Mouse (Mus musculus) CH12F3 (cell line): ENCODE measurements around the gene Ehbp1l1.
"Not testable (repeated sequence)": the region's sequence is repeated elsewhere in the genome, so short reads cannot be mapped to it uniquely, and the experiment has no call there.

Experiments used
- in situ Hi-C: fragments of 300-500 bp; cut with MboI; formaldehyde crosslinking; loops from 2 replicates; pipeline ENCODE4 v1.14.3; 2020; ENCODE audit warnings: low sequenced_read_pairs

The Ehbp1l1 gene

DNA sequence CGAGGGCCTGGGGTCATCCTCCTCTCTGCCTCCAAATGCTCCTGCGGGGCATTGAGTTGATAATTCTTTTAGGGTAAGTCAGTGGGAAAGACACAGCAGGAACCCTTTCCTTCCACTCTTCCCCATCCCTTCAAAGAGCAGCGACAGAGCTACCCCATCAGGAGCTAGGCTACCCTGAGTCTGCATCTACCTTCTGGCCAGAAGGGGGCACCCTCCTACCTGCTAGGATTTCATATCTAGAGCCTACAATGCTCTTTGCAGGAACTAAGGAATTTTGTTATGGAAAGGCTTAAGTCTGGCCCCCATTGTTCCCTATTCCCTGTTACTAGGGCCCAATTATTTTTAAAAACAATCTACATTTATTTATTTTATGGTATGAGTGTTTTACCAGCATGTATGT is 14.9 kb downstream of the Ehbp1l1 start:
- in situ Hi-C loops = no loop called here

DNA sequence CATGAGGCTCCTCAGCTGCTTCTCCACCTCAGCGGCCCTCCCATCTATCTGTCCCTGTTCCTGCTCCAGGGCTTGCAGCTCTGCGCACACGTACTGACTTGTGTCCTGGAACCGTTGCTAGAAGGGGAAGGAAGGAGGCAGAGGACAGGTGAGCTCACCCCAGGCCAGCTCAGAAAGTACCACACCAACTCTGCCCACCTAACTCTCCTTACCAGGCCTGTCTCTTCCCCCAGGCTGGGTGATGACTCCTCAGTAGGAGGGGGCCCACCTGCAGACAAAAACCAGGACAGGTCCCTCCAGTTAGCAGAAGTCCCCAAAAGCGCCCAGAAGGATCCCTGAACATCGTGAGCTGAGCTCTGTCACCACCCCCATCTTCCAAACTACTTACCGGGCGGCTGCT is 15.5 kb downstream of the Ehbp1l1 start:
- in situ Hi-C loops = no loop called here

DNA sequence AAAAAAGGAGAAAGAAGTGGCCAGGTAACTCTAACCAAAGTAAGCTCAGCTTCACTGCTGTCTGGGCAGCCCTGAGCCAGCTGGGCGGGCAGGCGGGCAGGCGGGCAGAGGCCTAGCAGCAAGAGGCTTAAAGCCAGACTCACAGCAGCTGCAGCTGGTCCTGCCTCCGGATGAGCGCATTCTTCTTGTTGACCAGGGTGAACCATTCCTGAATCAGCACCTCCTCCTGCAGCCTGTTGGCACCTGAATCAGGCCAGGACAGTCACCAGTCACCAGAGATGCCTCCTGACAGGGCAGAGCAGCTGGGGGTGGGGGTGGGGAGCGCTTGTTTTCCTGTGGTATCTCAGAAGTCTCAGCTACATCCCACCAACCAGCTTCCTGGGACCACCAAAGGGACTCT is 16.0 kb downstream of the Ehbp1l1 start:
- in situ Hi-C loops = no loop called here

DNA sequence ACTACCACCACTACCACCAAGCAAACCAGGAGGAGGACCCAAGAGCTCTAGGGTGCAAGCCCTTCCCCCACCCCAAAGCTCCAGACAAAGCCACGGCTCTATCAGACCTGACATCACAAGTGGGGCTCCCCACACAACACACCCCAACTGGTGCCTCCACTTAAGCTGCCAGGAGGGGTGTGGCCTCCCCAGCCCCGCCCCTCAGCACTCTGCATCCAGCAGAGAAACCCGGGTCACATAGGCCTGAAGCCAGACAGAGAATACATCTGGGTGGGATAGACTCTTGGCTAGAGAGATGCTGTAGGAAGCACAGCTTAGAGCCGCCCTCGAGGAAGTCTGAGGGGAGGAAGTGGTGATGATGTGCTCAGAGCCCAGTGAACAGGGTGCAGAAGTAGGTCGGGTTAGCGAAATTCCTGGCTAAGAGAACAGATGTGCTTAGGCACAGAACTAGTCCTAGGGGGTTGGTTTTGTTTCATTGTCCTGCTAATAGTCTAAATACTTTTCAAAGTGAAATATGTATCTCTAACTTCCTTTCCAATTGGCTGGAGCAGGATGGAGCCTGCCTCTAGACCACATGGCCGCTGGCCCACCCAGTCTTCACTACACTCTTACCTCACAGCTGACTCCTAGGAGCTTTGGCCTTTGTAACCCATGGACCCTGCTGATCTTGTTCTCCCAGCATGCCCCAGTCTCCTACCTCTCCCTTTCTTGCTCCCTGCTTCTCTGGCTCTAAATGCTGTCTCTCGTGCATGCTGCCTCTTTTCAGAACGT is 21.1 kb downstream of the Ehbp1l1 start:
- in situ Hi-C loops = no loop called here

DNA sequence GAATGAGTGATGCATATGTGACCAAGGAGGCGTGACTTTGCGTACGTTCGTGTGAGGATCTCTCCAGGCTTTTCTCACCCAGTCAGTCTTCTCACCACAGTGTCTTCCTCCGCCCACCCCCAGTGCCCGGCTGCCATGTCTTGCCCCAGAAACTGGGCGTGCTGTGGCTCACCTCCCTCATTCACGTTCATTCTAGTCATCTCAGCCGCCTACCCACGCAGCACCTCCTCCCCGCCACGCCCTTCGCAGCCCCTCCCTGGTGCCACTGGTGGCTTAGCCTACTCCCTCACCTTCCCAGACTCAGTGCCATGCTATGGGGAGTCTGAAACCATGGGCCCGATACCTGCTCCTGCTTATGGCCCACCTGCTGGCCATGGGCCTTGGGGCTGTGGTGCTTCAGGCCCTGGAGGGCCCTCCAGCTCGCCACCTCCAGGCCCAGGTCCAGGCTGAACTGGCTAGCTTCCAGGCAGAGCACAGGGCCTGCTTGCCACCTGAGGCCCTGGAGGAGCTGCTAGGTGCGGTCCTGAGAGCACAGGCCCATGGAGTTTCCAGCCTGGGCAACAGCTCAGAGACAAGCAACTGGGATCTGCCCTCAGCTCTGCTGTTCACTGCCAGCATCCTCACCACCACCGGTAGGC is 21.8 kb downstream of the Ehbp1l1 start, which contains the start of gene Kcnk7:
Kcnk7 (plus strand) TSS at position 205 of the 638 bp plus-strand sequence.
- in situ Hi-C loops = no loop called here

DNA sequence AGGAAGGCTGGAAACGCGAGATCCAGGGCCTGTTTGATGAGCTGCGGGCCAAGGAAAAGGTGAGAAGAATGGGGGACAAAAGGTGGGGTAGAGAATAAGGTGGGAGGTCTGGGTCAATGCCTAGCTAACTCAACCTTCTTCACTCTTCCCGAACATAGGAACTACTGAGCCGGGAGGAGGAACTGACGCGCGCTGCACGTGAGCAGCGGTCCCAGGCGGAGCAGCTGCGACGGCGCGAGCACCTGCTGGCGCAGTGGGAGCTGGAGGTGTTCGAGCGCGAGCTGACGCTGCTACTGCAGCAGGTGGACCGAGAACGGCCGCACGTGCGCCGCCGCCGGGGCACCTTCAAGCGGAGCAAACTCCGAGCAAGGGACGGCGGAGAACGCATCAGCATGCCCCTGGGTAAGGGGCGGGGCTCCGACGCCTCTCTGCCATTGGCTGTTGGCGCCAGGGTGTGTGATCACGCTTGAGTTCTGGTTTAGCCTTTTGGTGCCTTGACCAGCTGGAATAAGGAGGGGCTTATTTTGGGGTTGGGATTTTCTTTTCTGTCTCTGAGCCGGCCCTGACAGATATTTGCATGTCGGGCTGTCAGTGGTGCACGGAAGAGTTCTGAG is 30.2 kb downstream of the Ehbp1l1 start:
- in situ Hi-C loops = no loop called here

DNA sequence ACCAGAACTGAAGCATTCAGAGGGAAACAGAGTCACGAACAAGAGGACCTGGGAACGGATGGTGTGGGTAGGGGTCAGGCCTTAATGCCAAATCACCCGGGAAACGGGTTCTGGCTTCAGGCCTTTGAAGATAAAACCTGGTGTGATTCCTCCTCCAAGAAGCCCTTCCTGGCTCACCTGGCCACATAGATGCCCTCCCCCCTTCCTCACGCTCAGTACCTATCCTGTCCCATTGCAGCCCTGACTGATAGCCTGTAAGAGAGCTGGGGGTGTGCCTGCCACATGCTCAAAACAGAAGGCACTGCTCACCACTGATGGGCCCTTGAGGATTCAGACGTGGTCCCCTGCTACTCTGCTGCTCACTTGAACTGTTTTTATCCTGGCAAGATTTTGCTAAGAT is 32.3 kb downstream of the Ehbp1l1 start:
- in situ Hi-C loops = no loop called here

DNA sequence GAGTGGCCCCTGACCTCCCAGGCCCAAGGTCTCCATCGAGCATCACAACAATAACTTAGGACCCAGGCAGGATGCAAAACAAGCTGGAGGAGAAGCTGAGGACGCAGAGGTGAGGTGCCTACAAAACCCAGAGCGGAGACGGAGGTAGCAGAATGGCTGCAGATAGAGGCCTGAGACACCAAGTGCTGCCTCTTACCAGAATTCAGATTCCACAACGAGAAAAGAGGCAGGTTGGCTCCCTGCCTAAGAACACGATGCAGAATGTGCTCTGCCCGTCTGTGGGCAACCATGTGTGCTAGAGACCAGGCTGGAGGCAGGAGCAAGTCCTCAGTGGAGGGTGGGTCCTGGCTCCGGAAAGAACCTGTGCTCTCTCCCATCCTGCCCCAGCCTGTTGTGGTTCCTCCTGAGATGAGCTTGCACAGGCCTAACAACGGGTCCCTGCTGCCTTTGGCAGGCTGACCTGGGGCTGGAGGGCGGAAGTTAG is 33.2 kb downstream of the Ehbp1l1 start:
- in situ Hi-C loops = no loop called here

DNA sequence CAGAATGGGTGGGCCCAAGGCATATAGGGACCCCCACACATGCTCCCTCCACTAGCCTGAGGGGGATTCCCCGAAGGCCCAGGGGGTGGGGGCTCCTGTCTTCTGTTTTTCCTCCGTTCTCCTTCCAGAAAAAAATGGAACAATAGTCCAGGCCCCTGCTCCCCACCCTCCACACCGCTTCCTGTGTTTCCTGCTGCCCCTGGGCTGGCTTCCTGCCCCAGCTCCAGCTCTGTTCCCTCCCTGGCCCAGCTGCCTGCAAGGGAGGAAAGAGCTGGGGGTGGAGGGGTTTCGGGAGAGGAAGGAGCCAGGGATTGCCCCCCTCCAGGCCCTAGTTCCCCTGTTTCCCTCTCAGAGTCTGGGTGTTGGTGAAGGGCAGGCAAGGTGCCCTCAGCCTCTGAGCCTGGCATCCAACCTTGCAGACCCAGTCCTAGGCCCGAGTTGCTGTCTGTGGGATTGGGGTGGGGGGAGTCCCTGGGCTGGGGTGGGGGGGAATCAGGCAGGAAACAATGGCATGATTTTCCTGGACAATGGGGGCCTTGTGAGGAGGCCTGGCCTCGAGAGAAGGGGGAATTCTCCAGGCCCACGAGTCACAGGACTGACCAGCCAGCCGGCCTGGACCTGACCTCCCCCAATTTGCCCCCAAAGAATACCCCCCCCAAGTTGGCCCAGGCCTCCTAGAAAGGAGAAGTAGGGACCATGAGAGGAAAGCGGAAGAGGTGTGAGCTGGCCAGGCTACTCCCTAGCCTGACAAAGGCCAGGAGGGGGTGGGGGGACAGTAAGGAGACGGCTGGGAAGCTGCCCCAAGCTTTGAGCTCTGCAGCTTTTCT is 33.8 kb downstream of the Ehbp1l1 start:
- in situ Hi-C loops = no loop called here

DNA sequence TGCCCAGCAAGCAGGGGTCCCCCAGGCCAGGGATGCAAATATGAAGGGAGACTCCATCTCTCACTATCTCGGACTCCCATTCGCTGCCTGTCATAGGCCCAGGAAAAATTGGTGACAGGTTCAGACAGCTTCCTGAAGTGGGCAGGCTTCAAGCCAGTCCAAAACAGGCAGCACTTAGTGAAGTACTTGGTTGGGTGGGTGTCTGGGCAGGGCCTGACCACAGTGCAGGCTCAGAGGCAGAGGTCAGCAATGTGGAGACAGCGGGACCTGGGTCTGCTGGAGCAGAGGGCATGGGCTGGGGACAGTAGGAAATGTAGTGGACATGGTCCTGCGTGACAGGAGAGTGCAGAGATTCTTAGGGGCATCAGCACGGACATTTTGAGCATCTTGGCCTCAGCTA is 34.5 kb downstream of the Ehbp1l1 start:
- in situ Hi-C loops = no loop called here

DNA sequence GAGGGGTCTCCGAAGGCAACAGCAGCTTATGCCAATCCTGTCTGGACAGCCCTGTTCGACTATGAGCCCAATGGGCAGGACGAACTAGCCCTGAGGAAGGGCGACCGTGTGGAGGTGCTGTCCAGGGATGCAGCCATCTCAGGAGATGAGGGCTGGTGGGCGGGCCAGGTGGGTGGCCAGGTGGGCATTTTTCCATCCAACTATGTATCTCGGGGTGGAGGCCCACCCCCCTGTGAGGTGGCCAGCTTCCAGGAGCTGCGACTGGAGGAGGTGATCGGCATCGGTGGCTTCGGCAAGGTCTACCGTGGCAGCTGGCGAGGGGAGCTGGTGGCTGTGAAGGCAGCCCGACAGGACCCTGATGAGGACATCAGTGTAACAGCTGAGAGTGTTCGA is 35.8 kb downstream of the Ehbp1l1 start:
- in situ Hi-C loops = no loop called here

DNA sequence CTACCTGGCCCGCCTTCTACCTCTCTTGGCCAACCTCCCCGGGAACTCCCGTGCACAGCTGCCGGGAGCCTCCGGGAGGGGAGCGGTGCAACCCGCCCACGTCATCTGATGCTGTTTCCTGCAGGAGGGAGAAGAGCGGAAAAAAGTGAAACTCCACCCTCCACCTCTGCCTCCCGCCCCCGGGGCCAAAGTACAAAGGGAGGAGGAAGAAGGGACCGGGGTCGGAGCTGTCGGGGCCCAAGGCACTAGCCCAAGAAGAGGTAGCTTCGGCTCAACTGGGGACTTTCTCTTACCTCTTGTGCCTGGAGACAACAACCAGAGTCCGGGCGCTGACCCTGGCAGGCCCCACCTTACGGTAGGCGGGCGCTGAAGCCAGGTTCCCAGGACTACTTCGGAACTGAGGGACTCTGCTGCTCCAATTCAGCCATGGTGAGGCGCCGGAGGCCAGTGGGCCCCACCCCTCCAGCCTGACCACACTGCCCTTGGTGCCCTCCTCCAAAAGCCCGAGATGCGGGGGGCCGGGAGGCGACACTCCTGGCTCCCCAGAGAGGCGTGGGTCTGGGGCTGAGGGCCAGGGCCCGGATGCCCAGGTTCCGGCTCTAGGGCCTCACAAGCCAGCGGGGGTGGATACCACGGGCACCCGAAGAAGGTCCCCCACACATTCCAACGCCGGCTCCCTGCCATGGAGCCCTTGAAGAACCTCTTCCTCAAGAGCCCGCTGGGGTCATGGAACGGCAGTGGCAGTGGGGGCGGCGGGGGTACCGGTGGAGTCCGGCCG is 36.4 kb downstream of the Ehbp1l1 start:
- in situ Hi-C loops = no loop called here

DNA sequence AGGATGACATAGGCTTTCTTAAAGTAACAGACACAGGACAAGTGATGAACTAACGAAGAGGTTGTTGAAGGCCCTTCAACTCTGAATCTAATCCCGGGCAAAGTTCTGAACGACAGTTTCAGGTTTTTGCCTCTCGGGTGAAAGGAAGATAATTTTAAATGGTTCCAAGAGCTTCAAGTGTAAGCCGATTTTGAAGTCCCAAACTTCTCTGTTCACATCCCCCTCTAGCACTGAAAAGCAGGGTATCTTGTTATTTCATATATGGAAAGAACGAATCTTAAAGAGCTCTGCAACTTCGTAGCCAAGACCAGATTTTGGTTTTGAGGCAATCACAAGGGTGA is 37.1 kb downstream of the Ehbp1l1 start:
- in situ Hi-C loops = no loop called here

DNA sequence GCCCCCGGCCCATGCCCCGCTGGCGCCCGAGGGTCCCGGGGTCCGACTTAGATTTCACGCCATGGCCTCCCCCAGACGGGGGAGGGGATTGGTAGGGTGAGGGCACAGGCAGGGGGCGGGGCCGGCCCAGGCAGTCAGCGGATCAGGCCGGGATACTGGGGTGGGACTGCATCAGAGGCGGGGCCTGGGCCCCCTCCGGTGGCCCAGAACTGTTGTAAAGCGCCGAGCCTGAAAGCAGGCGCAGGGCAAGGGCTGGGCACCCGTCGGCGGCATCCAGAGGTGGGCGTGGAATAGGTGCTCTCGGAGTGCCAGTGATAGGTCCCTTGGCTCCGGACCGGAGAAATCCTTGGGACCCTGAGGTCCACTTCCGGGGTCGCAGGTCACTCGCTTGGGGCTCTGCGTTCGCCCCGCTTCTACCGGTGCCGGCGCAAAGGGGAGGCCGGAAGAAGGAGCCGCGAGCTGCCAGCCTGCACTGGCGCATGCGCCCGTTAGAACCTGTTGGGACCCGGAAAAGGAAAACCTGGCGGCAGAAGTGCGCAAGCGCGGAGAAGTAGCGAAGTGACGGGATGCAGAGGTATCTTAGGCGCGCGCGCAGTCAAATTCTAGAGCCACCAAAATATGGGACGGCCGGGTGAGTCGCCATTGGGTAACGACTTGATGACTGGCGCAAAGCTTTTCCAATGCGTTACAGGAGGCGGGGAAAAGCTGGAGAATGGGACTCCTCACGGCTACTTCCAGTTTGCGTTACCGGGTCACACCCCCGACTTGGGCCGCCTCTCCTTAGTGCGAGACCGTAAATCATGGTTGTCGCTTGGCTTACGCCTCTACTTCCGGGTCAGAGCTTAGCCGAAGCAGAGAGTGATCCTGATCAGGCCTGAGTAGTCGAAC is 37.7 kb downstream of the Ehbp1l1 start, which contains the start of the genes Map3k11 and Pcnx3:
Map3k11 (plus strand) TSS at position 543 of the 888 bp plus-strand sequence.
Pcnx3 (minus strand) TSS at position 709 of the 888 bp plus-strand sequence.
- in situ Hi-C loops = no loop called here

DNA sequence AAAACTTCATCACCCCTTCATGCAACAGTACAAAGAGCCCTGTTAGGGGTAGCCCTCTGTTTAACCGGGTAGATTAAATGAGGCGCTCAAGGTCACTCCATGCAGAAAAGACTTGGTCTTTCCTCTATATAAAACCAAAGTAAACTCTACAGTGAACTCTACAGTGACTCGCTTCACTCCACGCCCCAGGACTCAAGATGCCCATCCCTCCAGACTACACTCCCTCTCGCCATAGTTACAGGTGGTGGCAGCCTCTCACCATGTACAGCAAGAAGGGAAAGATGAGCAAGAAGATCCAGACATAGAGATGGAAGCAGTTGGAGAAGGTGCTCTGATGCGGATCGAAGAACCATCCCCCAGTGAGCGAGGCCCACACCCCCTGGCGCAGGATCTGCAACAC is 38.4 kb downstream of the Ehbp1l1 start:
- in situ Hi-C loops = no loop called here

DNA sequence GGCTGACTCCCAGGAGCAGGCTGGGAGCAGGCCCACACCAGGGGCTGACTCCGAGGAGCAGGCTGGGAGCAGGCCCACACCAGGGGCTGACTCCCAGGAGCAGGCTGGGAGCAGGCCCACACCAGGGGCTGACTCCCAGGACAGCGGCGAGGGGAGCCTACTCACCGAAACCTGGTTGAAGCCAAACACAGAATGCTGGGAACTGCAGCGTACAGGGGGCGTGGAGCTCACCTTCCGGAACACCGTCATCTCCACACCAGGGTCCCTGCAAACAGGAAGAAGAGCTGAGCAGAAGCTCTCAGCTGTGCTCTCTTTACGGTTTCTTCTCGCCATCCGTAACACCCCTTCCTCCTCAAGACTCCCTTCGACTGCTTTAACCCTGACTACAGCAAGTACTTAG is 39.2 kb downstream of the Ehbp1l1 start:
- in situ Hi-C loops = not testable (repeated sequence)

DNA sequence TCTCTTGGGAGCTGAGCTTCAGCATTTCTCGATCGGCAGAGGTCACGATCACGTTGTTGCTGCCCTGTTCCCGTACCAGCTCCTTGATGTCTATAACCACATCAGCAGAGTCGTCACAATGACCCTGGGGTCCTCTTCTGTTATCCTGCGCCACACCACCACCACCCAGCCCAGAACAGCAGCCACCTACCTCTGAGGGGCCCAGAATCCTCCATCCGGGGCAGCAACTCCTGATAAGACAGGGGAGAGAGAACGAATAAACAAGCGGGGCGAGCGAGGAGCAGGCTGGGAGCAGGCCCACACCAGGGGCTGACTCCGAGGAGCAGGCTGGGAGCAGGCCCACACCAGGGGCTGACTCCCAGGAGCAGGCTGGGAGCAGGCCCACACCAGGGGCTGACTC is 39.7 kb downstream of the Ehbp1l1 start:
- in situ Hi-C loops = no loop called here

DNA sequence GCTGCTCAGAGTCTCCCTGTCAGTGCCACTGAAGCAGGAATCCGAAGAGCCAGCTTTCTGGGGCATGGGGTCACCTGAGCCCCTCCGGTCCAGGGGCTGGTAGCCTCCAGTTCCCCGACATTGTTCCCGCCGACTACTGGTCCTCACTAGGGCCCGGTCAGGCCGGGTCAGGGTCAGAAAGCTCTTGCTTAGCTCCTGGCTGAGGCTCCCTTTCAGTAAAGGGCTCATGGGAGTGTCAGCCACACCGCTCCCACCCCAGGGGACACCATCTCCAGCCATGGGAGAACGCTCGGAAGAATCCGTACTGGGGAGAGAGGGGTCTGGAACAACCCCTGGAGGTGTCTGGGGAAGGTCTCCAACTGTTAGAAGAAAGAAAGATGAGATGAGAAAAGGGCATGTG is 40.3 kb downstream of the Ehbp1l1 start:
- in situ Hi-C loops = no loop called here

DNA sequence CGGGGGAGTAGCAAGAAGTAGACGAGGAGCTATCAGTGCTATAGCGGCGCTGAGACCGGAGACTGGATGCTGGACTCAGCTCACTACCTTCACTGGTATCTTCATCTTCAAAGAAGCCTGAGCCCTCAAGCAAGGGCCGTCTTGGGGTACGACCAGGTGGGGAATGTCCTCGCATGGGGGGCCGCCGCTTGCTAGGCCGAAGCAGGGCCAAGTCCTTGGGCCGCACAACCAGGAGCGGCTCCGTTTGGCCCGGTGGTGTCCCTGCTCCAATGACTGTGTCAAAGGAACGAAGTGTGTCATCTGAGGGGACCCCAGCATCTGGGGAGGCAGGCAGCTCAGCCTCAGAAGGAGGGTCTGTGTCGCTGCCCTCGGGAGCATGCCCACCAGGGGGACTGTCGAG is 40.7 kb downstream of the Ehbp1l1 start:
- in situ Hi-C loops = no loop called here
